Mouse (Mus musculus): Measurements from ENCODE around the gene Gm17359.

Gm17359 gene

GRCm38 (mm10) chr3:79490102-79490501, 153.6 kb downstream of the Gm17359 start:
- ChIA-PET POLR2A (interaction anchor here in 3 of 4 experiments (0.6 to 3.1 kb wide), 11 partner anchors 10 to 261 kb away, joined by 3 to 9 read pairs (median 4); partner anchors contain the start of gene Fnip2 (in 1 of the 3)), CTCF (interaction anchor here in 1 of 4 experiments (0.7 kb wide), 1 partner anchor 76 kb away, joined by 7 read pairs; no protein-coding TSS in a partner anchor)

- ChIA-PET POLR2A (interaction anchor here in 2 of 4 experiments (0.6 to 1.7 kb wide), 7 partner anchors 10 to 75 kb away, joined by 3 to 6 read pairs (median 3); no protein-coding TSS in a partner anchor), CTCF (interaction anchor here in 1 of 4 experiments (1.0 kb wide), 1 partner anchor 96 kb away, joined by 3 read pairs; no protein-coding TSS in a partner anchor)
These were observed 155.2 kb downstream of the Gm17359 start for GRCm38 (mm10) chr3:79491614-79492013.

GRCm38 (mm10) chr3:79493064-79493463, 156.6 kb downstream of the Gm17359 start:
- ChIA-PET POLR2A (interaction anchor here in 2 of 4 experiments (1.3 to 1.8 kb wide), 3 partner anchors 12 to 39 kb away, joined by 4 to 5 read pairs (median 4); no protein-coding TSS in a partner anchor), CTCF (interaction anchor here in 1 of 4 experiments (1.2 kb wide), 1 partner anchor 76 kb away, joined by 3 read pairs; no protein-coding TSS in a partner anchor)

- CTCF ChIA-PET, result interaction anchor here in 1 of 4 experiments (1.2 kb wide), 1 partner anchor 75 kb away, joined by 3 read pairs; no protein-coding TSS in a partner anchor
- POLR2A ChIA-PET, result interaction anchor here in 2 of 4 experiments (1.0 to 1.8 kb wide), 5 partner anchors 10 to 93 kb away, joined by 3 to 6 read pairs (median 4); no protein-coding TSS in a partner anchor
These were observed 157.6 kb downstream of the Gm17359 start for GRCm38 (mm10) chr3:79494028-79494427.

GRCm38 (mm10) chr3:79495151-79495550, 158.7 kb downstream of the Gm17359 start:
- CTCF ChIA-PET, result interaction anchor here in 1 of 4 experiments (1.4 kb wide), 1 partner anchor 293 kb away, joined by 6 read pairs; no protein-coding TSS in a partner anchor
- POLR2A ChIA-PET, result interaction anchor here in 3 of 4 experiments (0.6 to 3.2 kb wide), 16 partner anchors 8 to 293 kb away, joined by 3 to 20 read pairs (median 3); partner anchors contain the start of gene Ppid (in 1 of the 3)

- CTCF ChIA-PET, result no interaction called here
- POLR2A ChIA-PET, result interaction anchor here in 2 of 4 experiments (0.8 to 3.2 kb wide), 7 partner anchors 10 to 94 kb away, joined by 3 to 20 read pairs (median 3); partner anchors contain the start of gene Ppid (in 1 of the 2)
These were observed 160.2 kb downstream of the Gm17359 start for GRCm38 (mm10) chr3:79496668-79497067.

GRCm38 (mm10) chr3:79500279-79500678, 163.8 kb downstream of the Gm17359 start:
- ChIA-PET CTCF (interaction anchor here in 1 of 4 experiments (0.6 kb wide), 1 partner anchor 60 kb away, joined by 5 read pairs; no protein-coding TSS in a partner anchor), POLR2A (interaction anchor here in 2 of 4 experiments (0.7 to 1.4 kb wide), 6 partner anchors 13 to 86 kb away, joined by 3 to 4 read pairs (median 3); no protein-coding TSS in a partner anchor)

GRCm38 (mm10) chr3:79501166-79501728, 164.8 kb downstream of the Gm17359 start:
- POLR2A ChIA-PET, result interaction anchor here in 2 of 4 experiments (0.7 to 1.4 kb wide), 7 partner anchors 14 to 47 kb away, joined by 3 to 4 read pairs (median 3); no protein-coding TSS in a partner anchor
- CTCF ChIA-PET, result no interaction called here
